Mouse (Mus musculus): Measurements from ENCODE around the gene Hoxb5.

DNA sequence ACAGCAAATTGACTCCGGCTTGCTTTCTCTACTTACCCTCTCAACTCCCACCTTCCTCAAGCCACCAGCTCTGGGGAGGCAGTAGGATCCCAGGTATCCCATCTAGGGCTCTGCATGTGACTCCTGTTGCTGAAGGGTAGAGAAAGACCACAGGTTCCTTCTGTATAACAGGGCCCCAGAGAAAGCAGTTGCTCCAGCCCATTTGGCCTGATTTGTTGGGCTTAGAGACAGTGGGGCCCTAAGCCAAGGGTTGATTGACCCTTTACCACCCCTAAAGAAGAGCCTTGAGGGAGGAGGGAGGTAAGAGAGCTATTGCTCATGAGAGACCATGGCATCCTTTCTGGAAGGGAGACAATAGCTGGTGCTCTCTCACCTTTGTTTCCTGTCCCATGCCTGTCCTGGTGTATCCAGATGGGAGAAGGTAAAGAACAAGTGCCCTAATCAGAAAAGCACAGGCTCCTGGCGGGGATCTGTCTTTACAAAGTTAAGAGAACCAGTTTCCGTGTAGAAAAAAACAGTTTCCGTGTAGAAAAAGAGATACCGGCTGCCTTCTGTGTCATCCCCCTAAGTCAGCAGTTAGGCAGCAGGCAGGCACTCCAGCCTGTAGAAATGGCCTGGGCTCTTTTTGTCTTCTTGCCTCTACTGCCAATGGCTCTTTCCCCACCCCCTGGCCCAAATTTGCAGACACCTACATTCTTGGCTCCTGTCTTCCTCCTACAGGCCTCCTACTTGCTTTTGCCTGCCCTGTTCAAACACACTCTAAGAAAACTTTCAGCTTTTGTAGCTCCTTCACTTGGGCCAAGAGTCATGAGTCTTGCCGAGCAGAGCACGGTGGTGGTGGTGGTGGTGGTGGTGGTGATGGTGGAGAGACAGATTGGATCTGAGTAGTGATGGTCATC is 36.1 kb downstream of the Hoxb5 start:
- TF ChIP-seq CTCF (IDR thresholded peaks at IDR 0.05; ENCODE audit: low read depth) (no peak), EP300 (optimal IDR thresholded peaks at IDR 0.05) (no peak)

Measured in stomach, postnatal 0 days (tissue).